Mouse (Mus musculus) hindbrain, embryonic 16.5 days (tissue): ENCODE measurements at regions not wholly inside any gene's neighbourhood (a gene's known extent, or its start where the extent isn't known, plus 50 kb on each side); places are given as distances from the start of the nearest gene placed in this dataset. TPM values are rescaled to one million over a fixed set of nuclear protein-coding genes. Genes with fewer than 3 reads are reported as not detected.
A peak's percentile ranks its signal among the peaks of the same experiment; 100 is the strongest.
"Not testable (repeated sequence)": the region's sequence is repeated elsewhere in the genome, so short reads cannot be mapped to it uniquely, and the experiment has no call there.

Experiments used
- ATAC-seq: fragments of 200-750 bp; cut with Nextera tagmentation; 2 replicates; pipeline ENCODE4 v1.8.0; 2017; ENCODE audit warnings: moderate TSS enrichment, moderate library complexity
- H3K27ac ChIP-seq: fragments of 300-500 bp; sonication (generic); 2 replicates; pipeline ENCODE4 v1.5.1; 2014; ENCODE audit warnings: low read depth, mild to moderate bottlenecking, control low read depth, low read length, moderate library complexity
- H3K27me3 ChIP-seq: fragments of 300-500 bp; sonication (generic); replicated peaks from 2 replicates; pipeline ENCODE4 v1.6.1; 2014; ENCODE audit warnings: low read length; ENCODE audit not compliant: control insufficient read depth, insufficient read depth
- H3K36me3 ChIP-seq: fragments of 300-500 bp; sonication (generic); 2 replicates; pipeline ENCODE4 v1.6.1; 2014; ENCODE audit warnings: mild to moderate bottlenecking, low read length, moderate library complexity, mixed read lengths; ENCODE audit not compliant: control insufficient read depth, insufficient read depth
- H3K4me1 ChIP-seq: fragments of 300-500 bp; sonication (generic); 2 replicates; pipeline ENCODE4 v1.6.1; 2014; ENCODE audit warnings: low read depth, low read length; ENCODE audit not compliant: control insufficient read depth, insufficient read depth
- H3K4me2 ChIP-seq: fragments of 300-500 bp; sonication (generic); 2 replicates; pipeline ENCODE4 v1.6.1; 2014; ENCODE audit warnings: mild to moderate bottlenecking, low read length, control low read depth, moderate library complexity
- H3K4me3 ChIP-seq: fragments of 300-500 bp; sonication (generic); 2 replicates; pipeline ENCODE4 v1.5.1; 2014; ENCODE audit warnings: mild to moderate bottlenecking, low read length, control low read depth, moderate library complexity
- H3K9ac ChIP-seq: fragments of 300-500 bp; sonication (generic); 2 replicates; pipeline ENCODE4 v1.6.1; 2014; ENCODE audit warnings: low read depth, mild to moderate bottlenecking, control low read depth, low read length, moderate library complexity
- H3K9me3 ChIP-seq: fragments of 300-500 bp; sonication (generic); 2 replicates; pipeline ENCODE4 v1.6.1; 2014; ENCODE audit warnings: mild to moderate bottlenecking, low read length, moderate library complexity; ENCODE audit not compliant: control insufficient read depth
- WGBS: fragments of 180-500 bp; shearing (Covaris S2); extraction: QIAGEN DNeasy Blood & Tissue Kit; methylation state at CpG from one replicate; pipeline ENCODE4 v1.1.7; 2014; 5-methylcytosine and 5-hydroxymethylcytosine counted together
- microRNA-seq: library from miRNA; unstranded; fragments of <30 nt; microRNA quantifications from one replicate; pipeline ENCODE4, GENCODE M21; 2017

DNA sequence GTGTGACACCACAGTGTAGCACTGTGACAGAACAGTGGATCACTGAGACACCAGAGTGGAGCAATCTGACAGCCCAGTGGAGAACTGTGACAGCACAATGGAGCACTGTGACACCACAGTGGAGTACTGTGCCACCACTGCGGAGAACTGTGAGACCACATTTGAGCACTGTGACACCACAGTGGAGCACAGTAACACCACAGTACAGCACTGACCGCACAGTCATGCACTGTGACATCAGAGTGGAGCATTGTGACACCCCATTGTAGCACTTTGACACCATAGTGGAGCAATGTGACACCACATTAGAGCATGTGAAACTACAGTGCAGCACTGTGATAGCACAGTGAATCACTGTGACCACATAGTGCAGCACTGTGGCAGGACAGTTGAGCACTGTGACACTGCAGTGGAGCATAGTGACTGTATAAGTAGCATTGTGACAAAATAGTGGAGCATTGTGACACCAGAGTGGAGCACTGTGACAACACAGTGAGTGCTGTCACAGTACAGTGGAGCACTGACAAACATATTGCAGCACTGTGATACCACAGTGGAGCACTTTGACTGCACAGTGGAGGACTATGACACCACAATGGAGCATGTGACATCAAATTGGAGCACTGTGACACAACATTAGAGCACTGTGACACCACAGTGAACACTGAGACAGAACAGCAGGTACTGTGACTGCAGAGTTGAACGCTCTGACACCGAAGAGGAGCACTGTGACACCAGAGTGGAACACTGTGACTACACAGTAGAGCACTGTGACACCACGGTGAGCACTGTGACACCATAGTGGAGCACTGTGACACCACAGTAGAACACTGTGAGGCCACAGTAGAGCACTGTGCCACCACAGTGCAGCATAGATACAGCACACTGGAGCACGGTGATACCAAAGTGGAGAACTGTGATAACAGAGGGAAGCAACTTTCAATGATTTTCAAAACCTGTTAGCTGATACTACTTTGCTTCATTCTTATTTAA, 81.4 kb upstream of the Vmn1r2 start:
- ATAC-seq: 0 out of 2 replicates have a peak, but pooled peaks have one; percentile 3

DNA sequence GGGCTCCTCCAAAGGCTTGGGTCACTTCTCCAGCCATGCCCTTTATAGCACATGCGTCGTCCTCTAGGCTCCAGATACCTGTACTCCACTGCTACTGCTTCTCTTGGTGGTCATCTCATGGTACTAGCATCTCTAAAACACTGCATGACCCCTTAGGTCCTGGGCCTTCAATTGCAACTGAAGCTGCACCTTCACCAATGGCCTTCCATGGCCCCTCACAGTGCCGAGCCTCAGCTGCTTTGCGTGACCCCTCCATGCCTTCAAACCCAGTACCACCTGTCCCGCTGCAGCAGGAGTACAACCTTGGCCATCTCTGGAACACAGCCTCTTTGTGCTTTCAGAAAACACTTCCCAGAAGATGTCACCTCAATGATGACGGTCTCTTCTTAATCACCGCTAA, 79.5 kb upstream of the Vmn1r2 start:
- WGBS: 81% methylated on average over 7 of the region's 7 CpGs
- H3K27ac ChIP-seq, H3K36me3 ChIP-seq, H3K9ac ChIP-seq, H3K4me3 ChIP-seq, H3K4me2 ChIP-seq, ATAC-seq, H3K4me1 ChIP-seq, H3K27me3 ChIP-seq: not testable (repeated sequence)
- peaks cover 56% of the 10 kb centered on the region for H3K9me3 ChIP-seq

More for the DNA sequence above, 81.4 kb upstream of the Vmn1r2 start:
- Histone ChIP-seq H3K27ac (no peak overlapping the region), H3K4me3 (no peak overlapping the region), H3K4me2 (no peak overlapping the region), H3K4me1 (no peaks in the 10 kb centered on the region), H3K36me3 (no peaks in the 10 kb centered on the region), H3K9ac (no peak overlapping the region), H3K27me3 (no peaks in the 10 kb centered on the region), H3K9me3 (peaks cover 72% of the 10 kb centered on the region)
- WGBS: 62% methylated on average over 6 of the region's 6 CpGs

DNA sequence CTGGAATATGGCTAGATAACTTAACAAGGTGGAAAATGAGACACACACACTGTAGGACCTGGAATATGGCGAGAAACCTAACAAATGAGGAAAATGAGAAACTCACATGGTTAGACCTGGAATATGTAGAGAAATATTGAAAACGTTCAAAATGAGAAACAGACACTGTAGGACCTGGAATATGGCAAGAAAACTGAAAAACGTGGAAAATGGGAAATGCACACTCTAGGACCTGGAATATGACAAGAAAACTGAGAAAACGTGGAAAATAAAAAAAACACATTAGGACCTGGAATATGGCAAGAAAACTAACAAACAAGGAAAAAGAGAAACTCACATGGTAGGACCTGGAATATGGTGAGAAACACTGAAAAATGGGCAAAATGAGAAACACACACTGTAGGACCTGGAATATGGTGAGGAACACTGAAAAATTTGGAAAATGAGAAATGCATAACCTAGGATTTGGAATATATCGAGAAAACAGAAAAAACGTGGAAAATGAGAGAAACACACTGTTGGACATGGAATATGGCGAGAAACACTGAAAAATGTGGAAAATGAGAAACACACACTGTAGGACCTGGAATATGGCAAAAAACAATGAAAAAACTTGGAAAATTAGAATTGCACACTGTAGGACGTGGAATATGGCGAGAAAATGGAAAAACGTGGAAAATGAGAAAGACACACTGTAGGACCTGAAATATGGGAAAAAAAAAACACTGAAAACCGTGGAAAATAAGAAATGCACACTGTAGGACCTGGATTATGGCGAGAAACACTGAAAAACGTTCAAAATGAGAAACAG, 77.3 kb upstream of the Vmn1r2 start:
- H3K4me3 ChIP-seq: no peak overlapping the region
- peaks cover 35% of the 10 kb centered on the region for H3K9me3 ChIP-seq
- H3K27me3 ChIP-seq: no peaks in the 10 kb centered on the region
- 0 out of 2 replicates have a peak, but pooled peaks have one; percentile 50 for ATAC-seq
- H3K27ac ChIP-seq: no peak overlapping the region
- no peaks in the 10 kb centered on the region for H3K36me3 ChIP-seq
- WGBS: 69% methylated on average over 13 of the region's 13 CpGs
- H3K4me1 ChIP-seq: no peaks in the 10 kb centered on the region
- H3K4me2 ChIP-seq: no peak overlapping the region
- H3K9ac ChIP-seq: no peak overlapping the region

DNA sequence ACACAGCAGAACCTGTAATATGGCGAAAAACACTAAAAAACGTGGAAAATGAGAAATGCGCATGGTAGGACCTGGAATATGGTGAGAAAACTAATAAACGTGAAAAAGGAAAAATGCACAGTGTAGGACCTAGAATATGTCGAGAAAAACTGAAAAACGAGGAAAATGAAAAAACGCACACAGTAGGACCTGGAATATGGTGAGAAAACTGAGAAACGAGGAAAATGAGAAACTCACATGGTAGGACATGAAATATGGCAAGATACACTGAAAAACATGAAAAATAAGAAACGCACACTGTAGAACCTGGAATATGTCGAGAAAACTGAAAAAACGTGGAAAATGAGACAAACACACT, 76.8 kb upstream of the Vmn1r2 start:
- 87% methylated on average over 11 of the region's 11 CpGs for WGBS
- peaks cover 29% of the 10 kb centered on the region for H3K9me3 ChIP-seq
- ATAC-seq: no peak

DNA sequence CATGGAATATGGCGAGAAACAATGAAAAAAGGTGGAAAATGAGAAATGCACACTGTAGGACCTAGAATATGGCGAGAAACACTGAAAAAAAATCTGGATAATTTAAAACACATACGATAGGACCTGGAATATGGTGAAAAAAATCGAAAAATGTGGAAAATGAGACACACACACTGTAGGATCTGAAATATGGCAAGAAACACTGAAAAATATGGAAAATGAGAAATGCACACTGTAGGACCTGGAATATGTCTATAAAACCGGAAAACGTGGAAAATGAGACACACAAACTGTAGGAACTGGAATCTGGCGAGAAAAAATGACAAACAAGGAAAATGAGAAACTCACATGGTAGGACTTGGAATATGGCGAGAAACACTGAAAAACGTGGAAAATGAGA, 76.4 kb upstream of the Vmn1r2 start:
- Histone ChIP-seq H3K27me3 (no peaks in the 10 kb centered on the region), H3K9me3 (peaks cover 25% of the 10 kb centered on the region), H3K4me3 (no peak overlapping the region), H3K27ac (no peak overlapping the region), H3K4me1 (no peaks in the 10 kb centered on the region), H3K36me3 (no peaks in the 10 kb centered on the region), H3K9ac (no peak overlapping the region), H3K4me2 (no peak overlapping the region)
- 80% methylated on average over 9 of the region's 9 CpGs for WGBS
- ATAC-seq: no peak

More for the DNA sequence above, 76.8 kb upstream of the Vmn1r2 start:
- Histone ChIP-seq H3K4me3 (no peak overlapping the region), H3K27ac (no peak overlapping the region), H3K27me3 (no peaks in the 10 kb centered on the region), H3K4me1 (no peaks in the 10 kb centered on the region), H3K4me2 (no peak overlapping the region), H3K9ac (no peak overlapping the region), H3K36me3 (no peaks in the 10 kb centered on the region)

Small RNA genes lying in the stretch of these regions (microRNA-seq; reads per million reads assigned to microRNA genes)
- not detected for gene Gm27878
